Mouse (Mus musculus): ENCODE measurements around the gene Hspb2.

Hspb2 gene

DNA sequence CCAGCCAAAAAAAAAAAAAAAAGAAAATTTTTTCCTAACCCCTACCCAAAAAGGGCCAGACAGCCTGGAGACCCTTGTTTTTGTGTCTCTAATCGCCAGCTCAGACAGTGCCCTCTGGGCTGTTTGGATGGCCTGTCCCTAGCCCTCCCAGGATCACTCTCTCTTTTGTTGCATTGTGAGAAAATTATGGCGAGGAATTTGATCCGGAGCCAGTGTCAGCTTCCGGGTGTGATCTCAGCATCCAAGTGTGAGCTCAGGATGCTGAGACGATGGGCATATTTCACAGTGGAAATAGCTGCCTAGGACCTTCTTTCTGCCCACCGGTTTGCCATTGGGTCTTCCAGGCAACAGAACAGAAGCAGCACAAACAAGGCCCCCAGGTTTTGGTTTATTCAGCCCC, 1.4 kb downstream of the Hspb2 start:
- no peak for DNase-seq (ENCODE audit: low read depth, low spot score)

DNA sequence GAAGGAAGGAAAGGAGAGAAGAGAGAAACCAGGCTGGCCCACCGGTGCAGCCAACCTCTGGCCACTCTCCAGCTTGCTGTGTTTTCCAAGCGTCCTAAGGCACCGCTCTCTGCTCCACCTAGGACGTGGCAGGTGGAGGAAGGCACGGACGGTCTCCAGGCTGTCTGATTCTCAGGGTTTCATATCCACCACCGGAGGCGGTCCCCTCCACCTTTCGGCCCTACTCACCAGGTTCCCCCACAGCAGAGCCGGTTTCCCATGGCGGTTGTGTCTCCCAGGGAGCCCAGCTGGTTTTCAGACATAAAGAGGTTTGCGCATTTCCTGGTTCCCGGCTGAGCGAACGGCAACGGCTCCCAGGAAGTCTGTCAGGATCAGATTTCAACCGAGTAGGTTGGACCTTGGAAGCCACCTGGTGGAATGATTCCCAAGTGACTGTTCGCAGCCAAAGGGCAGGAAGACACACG, 5.9 kb downstream of the Hspb2 start, which contains the start of gene 2310030G06Rik:
Gene 2310030G06Rik (minus strand): TSS at position 323 of the 464 bp plus-strand sequence.
- DNase-seq (ENCODE audit: low read depth, low spot score) = no peak

DNA sequence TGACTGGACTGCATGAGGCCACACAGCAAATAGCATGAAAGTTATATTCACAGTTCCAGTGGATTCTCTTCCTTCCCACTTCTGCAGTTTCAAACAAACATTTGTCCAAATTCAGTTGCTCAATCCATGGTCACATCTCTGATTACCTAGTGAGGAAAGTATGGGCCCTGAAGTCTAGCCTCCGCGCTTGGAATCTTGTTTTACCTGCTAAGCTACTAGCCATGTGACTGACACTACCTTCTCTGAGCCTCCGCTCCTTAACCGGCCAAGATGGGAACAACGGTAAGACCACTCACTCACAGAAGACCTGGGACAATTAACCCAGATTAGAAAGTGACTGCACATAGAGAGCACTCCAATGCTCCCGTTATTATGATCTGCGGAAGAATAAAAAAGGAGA, 6.3 kb downstream of the Hspb2 start:
- DNase-seq (ENCODE audit: low read depth, low spot score) = no peak

DNA sequence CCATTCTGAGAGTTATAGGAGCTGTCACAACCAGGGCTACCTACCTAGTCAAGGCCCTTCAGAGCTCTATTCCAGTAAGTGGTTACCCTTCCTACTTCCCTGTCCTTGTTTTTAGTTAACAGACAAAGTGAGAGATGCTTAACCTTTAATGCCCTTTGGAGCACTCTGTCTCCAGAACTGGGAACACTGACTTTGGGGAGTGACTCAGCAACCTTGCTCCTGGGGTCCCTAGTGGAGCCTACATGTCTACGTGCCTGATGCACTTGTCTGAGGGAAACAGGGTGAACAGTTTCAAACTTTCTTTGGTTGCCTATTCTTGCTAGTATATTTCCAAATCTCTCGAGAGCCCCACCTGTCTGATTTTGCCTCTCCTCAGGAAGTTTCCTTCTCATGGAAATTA, 9.4 kb downstream of the Hspb2 start:
- DNase-seq (ENCODE audit: low read depth, low spot score) = no peak

DNA sequence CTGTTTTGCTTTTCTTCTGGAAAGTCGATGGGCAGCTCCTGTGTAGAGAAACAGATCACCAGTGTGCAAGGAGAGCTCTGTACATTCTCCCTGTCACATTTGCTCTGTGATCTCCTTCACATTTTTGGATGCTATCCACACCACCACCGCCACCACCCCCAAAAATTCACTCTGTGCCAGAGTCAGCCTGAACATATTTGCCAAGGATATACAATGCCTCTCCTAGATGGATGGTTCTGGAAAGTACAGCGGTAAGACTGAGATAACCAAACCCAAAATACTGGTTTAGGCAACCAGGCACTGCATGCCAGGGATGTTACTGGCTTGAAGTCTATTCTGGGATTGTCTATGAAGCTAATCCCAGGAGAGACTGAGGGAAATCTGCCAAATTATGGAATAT, 9.9 kb downstream of the Hspb2 start:
- DNase-seq (ENCODE audit: low read depth, low spot score) = no peak

DNA sequence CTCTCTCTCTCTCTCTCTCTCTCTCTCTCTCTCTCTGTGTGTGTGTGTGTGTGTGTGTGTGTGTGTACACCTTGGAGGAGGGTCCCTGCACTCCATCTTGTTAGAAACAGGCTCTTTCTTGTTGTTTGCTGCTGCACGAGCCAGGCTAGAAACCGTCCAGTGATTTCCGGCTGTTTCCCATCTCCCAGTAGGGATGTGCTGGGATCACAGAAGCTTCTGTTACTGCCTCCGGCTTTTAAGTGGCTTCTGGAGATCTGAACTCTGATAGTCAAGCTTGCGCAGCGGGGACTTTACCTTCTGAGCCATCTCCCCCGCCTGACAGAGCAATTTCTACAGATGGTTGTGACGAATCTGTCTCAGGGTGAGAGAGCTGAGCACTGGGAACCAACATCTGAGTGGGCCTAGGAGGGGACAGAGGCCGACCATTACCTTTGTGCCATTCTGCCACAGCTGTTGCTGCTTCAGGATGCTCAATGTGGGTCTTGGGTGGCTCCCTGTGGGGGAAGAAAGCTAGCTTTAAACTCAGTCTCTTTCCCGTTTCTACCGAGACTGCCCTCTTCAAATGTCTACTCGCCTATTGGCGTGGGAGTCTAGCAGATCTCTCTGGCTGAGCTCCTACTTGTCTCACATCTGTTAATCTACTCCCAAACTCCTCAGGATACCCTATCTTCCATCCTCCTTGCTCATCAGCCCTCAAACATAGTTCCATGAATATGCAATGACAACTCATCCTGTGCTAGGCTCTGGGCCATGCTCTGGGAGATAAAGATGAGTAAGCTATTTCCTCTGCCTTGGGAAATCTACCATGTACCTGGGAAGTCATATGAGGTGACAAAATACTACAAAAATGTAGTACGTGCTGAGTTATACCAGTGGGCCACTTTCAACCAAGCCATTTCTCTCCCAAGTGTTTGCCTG, 11.0 kb downstream of the Hspb2 start:
- no peak for DNase-seq (ENCODE audit: low read depth, low spot score)

DNA sequence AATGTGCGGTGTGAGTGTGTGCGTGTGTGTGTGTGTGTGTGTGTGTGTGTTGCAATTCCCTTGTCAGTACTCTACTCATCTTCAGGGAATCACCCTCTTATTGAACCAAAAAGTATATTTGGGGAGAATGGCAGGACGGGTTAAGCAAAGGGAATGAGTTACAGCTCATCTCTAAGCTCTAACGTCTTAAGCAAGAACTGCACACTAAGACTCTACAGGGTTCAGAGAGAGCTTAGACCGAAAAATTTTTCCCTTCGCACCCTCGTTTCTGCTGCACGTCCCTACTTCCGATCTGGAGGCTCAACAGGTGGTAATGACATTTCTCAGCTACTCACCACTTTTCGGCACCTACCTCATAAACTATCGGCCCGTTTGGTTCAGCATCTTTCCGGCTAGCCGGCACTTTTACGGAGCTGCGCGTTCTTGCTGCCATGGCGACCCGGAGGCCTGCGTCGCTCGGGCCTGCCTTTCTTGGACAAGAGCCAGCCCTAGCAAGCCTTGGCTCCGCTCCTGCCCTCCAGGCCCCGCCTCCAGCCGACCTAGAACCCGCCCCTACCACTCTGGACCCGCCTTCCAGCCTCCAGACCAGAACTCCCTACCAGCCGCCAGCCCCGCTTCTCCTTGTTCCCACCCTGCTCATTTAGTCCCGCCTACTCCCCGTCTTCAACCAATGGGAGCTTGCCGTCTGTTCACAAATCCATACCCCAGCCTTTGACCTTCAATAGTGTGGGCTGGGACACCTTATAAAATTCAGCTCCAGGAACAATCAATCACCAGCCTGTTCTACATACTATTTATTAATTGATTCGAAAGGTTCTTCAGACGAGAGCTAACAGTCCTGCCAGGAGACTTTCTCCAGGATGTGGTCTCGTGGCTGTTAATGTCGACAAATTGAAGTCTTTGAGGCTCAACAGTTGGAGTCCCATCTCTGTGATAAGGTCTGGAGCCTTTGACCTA, 13.0 kb downstream of the Hspb2 start, which contains the start of gene Dixdc1:
Gene Dixdc1 (minus strand): TSS at position 604 of the 957 bp plus-strand sequence.
- peak; percentile 87 for DNase-seq (ENCODE audit: low read depth, low spot score)

DNA sequence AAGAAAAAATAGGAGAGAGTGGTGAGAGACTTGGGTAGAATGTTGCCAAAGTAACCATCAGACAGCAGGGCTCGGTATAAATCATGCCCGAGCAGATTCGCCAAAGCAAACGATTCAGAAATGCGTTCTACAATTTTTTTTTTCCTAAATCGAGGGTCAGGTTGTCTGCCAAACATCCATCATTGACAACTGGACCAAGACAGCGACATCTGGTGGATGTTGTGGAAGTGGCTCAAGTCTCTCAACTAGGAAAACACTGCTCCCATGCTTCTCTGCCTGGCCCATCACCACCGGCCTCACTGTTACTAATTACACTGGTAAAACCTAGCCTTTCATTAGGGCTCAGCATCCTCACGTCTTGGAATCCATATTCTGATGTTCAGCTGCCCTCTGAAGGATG, 17.2 kb downstream of the Hspb2 start:
- DNase-seq (ENCODE audit: low read depth, low spot score) = no peak

DNA sequence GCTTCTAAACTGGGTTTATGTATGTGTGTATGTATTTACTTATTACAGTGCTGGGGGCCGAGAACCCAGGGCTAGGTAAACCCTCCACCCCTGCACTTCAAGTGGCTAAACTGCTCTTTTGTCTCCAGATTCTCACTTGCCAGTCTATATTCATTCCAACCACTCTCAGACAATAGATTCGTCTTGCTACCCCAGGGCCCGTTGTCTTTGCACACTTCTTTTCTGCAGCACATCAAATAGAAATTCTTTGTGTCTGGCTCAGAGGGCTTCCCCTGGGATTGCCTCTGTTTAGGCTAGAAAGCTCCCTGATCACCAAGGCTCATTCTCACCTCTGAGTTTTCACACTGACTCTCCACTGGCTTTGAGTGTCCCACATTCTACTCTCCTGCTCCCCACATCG, 19.6 kb downstream of the Hspb2 start:
- DNase-seq (ENCODE audit: low read depth, low spot score) = no peak

DNA sequence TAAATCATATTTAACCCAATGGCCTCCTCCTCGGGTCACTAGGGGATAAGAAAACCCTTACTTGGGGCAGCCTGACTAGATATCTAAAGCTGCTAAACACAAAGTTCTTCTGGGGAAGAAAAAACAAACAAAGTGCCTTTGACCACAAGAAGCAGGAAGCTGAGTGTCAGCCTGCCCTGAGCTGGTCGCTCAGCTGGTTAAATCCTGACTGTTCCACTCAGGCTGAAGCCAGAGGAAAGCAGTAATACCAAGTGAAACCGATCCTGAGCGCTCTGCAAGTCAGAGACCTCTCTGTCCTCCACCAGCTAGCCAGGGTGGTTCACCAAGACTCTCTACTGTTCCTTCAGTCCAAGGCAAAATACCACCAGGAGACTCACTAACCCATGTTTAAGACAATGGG, 22.6 kb downstream of the Hspb2 start:
- no peak for DNase-seq (ENCODE audit: low read depth, low spot score)

DNA sequence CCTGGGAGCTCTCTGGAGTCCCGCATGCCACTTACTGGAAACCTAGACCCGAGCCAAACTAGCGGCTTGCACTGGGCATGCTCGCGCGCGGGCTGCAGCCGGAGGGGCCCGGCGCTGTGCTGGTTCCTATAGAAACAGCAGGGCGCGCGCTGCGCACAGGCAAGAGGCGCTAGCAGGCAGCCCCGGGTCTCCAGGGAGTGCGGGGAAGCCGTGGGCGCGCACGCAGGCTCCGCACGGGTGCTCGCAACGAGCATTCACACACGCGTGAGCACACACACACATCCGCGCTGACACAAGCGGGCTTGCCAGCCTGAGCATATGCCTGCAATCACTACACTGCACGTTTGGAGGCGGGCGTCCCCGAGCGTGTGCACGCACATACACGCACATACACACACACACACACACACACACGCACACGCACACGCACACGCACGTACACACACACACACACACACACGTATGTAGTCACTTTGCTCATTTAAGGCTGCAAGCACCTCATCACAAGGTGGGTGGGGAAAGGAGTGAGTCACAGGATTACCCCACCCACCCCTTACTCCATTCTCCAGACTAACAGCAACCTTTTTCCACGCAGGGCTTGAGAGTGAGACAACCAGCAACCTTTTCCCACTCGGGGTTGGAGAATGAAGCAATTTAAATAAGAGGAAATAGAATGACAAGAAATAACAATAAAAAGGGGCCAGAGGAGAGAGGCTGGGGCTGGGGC, 24.1 kb downstream of the Hspb2 start:
- DNase-seq (ENCODE audit: low read depth, low spot score) = peak; percentile 71

DNA sequence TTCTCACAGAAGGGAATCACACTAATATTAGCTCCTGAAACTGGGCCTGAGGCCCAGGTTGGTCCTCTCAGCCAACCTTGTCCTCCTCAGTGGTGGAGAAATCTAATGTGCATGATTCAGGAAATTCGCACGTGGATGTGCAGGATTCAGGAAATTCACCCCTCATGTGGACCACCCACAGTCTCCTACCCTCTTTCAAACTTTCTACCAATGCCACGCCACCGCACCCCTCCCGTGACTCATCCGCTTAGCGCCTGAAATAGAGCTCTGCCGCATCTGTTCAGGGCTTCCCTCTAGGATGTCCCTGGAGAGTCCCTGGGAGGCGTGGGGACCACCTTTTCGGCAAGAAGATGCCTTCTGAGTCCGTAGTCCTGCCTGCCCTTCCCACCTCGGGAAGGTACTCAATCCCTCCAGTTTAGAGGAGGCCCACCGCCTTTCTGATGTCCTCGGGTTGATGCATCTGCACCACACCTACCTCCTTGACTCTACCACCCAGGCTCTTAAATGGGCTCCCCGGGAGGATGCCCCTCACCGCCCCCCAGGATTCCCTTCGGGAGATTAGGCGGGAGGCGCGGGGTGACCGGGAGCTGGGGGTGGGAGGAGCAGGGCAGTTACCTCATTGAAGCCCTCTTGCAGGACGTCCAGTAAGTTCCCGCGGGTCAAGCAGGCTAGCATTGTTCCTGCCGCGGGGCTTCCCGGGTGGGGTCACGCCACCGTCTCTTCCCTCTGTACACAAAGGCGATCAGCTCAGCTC, 24.8 kb downstream of the Hspb2 start:
- no peak for DNase-seq (ENCODE audit: low read depth, low spot score)

DNA sequence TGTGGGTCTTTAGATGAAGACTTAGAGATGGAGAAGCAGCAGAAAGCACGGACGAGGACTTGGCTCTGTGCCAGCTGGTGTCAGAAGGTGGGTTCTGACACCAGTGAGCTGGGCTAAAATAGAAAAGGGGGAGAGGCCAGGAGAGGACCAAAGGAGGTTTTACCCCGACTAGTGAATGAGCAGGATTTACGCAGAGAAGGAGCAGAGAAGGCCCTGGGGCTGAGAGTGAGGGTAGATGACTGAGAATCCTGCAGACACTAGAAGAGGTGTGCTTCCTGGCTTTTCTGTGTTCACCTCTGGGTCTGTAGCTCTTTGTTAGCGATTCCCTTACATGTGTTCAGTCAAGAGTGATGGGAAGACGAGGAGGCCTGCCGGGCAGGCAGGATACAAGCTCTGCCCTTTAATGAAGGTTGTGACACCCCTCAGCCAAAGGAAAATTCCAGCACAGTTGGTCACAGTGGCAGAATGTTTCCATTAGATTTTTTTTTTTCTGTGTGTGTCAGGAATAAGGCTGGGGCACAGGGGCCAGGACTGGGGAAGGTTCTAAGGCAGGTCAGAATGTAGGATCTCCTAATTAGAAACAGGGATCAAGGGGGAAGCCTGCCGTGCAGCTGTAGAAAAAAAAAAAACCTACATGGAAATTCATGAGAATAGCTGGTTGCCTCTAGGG, 26.1 kb downstream of the Hspb2 start:
- DNase-seq (ENCODE audit: low read depth, low spot score) = no peak

DNA sequence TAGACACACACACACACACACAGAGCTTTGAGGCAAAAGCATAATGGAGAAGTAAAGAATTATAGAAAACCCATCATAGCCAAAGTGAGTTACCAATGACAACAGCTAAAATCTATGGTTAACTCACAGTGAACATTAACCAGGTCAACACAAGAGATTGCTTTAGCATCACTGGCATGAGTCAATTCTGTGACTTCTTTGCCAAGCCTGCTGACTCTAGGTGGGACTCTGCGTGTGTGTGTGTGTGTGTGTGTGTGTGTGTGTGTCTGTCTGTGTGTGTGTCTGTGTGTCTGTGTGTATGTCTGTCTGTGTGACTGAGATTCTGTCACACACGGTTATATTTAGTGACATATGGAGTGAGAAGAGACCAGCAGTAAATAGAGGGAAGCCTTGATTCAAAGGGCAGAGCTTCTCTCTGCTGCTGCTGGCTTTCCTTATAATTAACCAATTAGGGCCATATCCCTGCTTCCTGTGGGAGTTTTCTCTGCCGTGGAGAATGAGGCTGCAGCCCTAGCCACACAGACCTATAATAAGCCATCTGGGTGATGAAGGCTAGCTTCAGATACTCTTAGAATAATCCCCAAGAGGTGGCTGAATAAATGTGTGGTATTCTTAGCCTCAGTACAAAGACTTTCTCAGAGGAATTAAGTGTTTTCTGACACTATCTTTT, 27.4 kb downstream of the Hspb2 start:
- DNase-seq (ENCODE audit: low read depth, low spot score) = no peak

DNA sequence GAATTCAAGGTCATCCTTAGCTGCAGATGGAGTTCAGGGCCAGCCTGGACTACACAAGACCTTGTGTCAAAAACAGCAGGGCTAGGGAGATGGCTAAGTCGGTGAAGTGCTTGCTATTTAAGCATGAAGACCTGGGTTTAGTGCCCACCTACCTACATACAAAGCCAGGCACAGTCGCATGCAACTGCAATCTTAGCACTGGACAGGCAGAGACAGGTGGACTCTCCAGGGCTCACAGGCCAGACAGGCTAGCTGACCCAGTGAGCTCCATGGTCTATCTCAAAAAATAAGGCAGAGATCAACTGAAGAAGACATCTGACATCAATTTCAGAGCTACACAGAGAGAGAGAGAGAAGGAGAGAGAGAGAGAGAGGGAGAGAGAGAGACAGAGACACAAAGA, 28.0 kb downstream of the Hspb2 start:
- DNase-seq (ENCODE audit: low read depth, low spot score) = no peak

DNA sequence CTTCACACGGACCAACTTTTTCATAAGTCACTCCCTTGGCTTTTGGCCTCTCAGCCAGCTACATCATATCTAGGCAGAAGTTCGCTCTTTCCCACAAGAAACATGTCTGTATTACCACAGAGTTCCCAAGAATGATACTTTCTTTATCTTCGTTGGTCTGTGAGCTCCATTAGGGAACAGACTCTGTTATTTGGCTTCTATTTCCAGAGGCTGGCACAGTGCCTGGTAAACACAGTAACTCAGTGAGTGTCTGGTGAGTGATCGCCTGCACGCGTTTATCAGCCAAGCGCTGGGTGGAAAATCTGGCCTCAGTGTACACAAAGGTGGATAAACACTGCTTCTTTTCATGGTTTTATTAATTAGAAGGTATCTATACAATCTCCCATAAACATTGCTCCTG, 28.7 kb downstream of the Hspb2 start:
- no peak for DNase-seq (ENCODE audit: low read depth, low spot score)

DNA sequence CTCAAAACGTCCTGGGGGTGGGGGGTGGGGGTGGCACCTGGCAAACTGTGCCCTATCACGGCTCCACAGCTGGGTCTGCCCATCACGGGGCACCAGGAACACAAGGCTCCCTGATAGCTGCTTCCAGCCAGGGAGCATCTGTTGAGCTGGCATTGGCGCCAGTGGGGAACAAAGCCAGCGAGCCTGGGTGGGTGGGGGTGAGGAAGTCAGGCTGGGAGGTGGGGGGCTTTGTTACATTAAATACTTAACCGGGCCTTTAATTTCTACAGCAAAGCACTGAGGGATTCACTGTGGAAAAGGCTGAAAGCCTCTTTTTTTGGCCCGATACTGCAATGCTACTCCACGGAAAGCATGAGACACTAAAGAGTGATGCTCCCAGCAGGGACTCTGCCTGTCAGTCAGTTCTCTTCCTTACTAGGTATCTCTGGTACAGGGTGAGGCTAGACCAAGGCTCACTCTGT, 29.7 kb downstream of the Hspb2 start:
- DNase-seq (ENCODE audit: low read depth, low spot score) = no peak

DNA sequence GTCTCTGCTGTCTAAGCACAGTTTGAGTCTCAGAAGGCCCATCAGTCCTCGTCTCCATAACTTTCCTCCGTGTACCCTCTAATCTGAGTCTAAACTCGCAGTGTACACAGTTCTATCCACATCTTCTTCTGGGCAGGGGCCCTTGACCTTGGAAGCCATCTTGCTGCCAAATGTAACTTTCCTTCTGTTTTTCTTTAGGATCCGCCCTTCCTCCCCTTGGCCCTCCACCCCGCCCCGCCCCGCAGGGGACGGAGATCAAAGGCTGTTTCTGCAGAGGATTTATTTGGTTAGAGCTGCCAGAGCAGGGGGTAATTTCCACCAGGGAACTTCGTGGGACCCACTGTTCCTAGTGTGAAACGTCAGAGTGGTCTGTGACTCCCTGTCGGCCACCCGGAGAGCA, 31.1 kb downstream of the Hspb2 start:
- DNase-seq (ENCODE audit: low read depth, low spot score) = no peak

DNA sequence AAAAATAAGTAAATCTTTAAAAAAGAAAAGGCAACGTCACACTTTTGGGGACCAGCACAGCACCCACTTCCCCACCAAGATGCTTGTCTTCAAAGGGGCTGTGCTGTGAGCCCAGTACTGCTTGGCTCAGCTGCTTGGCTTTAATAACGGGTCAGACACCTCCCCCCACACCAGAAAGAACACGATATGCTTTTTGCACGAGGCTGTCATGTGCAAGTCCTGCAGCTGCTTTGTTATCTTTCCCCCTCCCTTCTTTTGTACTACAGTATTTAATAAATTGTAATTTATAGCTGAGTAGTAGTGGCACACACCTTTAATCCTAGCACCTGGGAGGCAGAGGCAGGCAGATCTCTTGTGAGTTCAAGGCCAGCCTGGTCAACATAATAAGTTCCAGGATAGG, 33.3 kb downstream of the Hspb2 start:
- DNase-seq (ENCODE audit: low read depth, low spot score) = no peak

DNA sequence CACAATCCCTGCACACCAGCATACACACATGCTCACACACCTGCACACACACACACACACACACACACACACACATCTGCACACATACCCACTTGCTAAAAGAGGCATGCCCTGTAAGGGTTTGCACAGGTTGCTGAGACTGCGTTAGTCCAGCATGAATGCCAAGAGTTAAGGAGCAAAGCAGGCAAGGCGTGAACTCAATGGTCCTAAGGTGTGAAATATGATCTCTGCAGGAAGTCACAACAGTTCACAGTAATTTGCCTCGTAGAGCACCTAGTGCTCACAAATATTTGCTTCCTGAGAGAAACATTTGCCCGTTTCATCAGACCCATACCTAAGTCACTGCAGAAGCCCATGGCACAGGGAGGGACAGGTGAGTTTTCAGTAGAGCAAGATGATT, 38.0 kb downstream of the Hspb2 start:
- DNase-seq (ENCODE audit: low read depth, low spot score) = no peak

Data from embryo, embryonic 11.5 days (tissue).